Mouse (Mus musculus): ENCODE results near the gene Med1.
"Not testable (repeated sequence)": the region's sequence is repeated elsewhere in the genome, so short reads cannot be mapped to it uniquely, and the experiment has no call there.

Gene Med1

GRCm38 (mm10) chr11:98192901-98193805 lies at the start of gene Med1:
Gene Med1, minus strand, starts transcription at chr11:98193293.
- peak; percentile 96 for DNase-seq

- no peak for DNase-seq
Measured at GRCm38 (mm10) chr11:98238995-98239394, 45.9 kb upstream of the Med1 start.

DNA sequence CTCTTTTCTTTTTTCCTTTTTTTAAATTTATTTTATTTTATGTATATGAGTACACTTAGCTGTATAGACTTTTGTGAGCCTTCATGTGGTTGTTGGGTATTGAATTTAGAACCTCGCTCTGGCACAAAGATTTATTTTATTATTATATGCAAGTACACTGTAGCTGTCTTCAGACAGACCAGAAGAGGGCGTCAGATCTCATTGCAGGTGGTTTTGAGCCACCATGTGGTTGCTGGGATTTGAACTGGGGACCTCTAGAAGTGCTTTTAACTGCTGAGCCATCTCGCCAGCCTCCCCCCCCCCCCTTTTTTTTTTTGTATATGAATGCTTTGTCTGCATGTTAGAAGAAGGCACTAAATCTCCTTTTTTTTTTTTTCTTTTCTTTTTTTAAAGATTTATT lies 45.3 kb upstream of the Med1 start:
- no peak for DNase-seq

- DNase-seq: no peak
Measured at GRCm38 (mm10) chr11:98226349-98226748, 33.3 kb upstream of the Med1 start.

- no peak for DNase-seq
Measured at GRCm38 (mm10) chr11:98213311-98213710, 20.2 kb upstream of the Med1 start.

DNA sequence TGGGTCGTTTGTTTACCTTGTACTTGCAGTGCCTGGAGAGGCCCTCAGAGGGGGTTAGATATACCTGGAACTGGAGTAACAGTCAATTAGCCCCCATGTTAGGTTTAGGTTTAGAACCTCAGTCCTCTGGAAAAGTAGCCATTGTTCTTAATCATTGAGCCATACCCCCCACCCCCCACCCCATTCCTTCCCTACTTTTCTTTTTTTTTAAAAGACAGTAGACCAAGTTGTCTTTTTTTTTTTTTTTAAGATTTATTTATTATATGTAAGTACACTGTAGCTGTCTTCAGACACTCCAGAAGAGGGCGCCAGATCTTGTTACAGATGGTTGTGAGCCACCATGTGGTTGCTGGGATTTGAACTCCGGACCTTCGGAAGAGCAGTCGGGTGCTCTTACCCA lies 16.6 kb upstream of the Med1 start:
- DNase-seq: not testable (repeated sequence)

DNA sequence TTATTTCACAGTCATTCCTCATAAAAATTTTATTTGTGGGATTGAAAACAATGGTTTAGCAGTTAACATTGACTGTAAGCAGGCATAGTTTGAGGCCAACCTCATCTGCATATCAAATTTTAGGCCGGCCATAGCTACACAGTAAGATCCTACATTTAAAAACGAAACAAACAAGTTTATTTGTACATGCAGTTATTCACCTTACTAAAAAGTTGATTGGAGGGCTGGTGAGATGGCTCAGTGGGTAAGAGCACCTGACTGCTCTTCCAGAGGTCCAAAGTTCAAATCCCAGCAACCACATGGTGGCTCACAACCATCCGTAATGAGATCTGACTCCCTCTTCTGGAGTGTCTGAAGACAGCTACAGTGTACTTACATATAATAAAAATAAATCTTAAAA lies 13.2 kb upstream of the Med1 start:
- not testable (repeated sequence) for DNase-seq

DNA sequence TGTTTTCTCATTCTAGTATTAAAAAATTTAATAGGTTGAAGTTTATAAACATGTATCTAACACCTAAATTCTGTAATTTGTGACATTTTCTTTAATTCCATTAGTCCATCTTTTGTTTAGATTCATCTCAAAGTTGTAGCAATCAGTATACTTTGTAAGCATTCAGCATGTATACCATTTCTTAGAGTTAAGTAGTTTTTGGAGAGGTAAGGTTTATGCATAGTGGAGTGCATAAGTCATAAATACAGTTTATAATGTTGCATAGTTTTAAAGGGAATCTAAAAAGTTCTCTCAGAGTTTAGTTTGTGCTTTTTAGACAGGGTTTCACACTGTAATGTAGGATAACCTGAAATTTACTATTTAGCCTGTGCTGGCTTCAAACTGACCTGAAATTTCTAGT lies 12.4 kb upstream of the Med1 start:
- no peak for DNase-seq

DNA sequence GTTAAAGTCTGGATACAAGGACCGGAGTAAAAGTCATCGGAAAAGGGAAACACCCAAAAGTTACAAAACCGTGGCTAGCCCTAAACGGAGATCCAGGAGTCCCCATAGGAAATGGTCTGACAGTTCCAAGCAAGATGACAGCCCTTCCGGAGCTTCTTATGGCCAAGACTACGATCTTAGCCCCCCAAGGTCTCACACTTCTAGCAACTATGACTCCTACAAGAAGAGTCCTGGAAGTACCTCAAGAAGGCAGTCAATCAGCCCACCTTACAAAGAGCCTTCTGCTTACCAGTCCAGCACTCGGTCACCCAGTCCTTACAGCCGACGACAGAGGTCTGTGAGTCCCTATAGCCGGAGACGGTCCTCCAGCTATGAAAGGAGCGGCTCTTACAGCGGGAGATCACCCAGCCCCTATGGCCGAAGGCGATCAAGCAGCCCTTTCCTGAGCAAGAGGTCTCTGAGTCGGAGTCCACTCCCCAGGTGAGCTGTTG lies 10.9 kb upstream of the Med1 start:
- peak; percentile 17 for DNase-seq

- DNase-seq: no peak
Measured at GRCm38 (mm10) chr11:98203351-98203911, 10.3 kb upstream of the Med1 start.

DNA sequence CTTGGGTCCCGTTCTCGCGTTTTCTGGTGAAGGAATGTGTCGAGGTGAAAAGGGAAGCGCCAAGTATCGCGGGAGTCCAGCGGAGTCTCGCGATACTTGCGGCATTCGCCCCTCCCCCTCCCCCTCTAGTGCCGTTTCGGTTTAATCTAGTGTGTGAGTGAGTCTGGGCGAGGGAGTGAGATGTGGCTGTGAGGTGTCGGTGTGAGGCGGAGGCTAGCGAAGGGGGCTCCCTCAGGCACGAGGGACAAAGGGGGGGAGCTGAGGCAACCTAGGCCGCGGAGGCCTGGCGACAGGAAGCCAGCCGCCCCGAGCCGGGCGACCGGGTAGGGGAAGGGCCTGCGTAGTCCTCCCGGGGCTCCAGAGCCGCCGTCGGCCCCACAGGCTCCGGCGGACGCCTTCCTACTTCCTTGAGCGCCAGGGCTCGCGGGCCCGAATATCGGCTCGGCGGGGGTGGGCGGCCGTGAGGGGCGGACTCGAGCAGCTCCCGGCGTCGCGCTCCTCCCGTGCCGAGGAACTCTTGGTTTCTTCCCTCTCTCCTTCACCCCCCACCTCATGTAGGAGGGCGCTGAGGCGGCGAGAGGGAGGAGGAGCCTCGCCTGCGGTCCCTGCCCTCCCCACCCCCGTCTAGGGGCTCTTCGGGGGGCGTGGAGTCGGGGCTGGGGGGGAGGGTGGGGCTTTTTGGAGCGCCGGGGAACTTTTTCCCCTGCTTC lies 9.7 kb upstream of the Med1 start, which contains the start of gene Cdk12:
TSS of gene Cdk12 (plus strand) at position 419 of the 710 bp plus-strand sequence.
- DNase-seq: peak; percentile 99

DNA sequence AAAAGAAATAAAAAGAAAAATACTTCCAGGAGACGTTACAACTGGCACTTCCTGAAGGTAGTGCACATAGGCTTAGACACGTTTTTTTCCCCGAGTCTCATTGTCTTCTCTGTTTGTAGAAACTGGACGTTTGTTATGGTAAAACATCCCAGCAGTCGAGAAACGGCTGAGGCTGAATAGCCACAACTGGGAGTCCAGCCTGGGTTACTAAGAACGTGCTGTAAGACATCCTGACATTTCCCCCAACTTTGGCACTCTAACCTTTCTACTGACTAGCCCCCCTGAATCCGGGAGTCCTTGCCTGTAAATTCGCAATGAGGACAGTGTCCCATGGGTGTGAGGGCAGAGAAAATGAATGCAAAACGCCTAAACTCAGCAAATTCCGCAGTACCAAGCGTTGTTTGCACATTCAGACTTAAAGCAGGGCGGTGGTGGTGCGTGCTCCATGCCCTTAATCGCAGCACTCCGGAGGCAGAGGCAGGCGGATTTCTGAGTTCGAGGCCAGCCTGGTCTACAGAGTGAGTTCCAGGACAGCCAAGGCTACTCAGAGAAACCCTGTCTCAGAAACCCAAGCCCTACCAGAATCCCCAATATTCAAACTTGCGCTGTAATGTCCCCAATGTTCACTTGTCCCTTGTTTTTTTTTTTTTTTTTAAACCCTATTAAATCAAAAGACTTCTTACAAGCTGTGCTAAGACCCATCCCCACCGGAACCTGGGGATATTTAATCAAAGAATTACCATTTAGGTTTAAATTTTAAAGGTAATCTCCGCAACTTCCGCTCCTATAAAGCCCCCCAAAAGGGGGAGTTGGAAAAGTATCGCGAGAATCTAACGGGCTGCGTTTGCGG lies 8.9 kb upstream of the Med1 start:
- DNase-seq: peak; percentile 46

DNA sequence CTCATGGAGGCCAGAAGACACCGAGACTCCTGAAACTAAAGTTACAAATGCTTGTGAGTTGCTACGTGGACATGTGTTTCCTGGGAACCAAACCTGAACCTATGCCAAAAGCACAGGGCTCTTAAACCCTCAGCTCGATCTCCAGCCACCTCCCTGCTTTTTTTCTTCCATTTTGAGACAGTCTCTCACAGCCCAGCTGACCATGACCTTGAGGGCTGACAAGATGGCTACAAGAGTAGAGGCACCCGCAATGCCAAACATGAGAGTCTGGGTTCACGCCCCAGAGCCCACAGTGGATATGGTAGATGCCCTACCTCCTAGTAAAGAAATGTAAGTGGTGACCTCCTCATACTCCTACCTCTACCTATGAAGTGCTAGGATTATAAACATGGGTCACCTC lies 2.3 kb downstream of the Med1 start:
- DNase-seq: no peak

DNA sequence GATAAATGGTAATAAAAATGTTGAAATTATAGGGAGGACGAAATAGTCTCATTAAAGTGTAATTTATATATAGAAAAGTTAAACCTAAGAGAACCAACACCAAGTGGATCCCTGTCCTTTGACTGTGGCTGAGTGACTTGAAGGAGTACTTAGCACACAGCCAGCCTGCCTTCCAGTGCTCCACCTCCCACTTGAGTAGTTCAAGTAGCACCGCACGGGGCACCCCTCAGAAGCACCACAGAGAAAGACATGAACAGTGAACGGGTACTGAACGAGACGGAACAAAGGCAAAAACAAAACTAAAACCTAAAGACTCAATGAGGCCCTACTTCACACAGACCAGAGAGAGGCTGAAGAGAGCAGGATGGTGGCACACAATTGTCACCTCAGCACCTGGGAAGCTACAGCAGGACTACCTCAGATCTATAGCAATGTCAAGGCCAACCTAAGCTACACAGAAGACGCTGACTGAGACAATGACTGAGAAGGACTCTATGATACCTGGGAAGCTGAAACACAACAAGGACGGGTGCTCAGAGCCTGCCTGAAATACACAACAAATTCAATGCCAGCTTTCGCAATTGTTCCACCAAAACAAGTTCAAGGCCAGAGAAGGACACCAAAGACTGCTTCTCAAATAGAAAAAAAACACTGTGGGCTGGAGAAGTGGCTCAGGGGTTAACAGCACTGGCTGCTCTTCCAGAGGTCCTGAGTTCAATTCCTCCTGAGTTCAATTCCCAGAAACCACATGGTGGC lies 5.3 kb downstream of the Med1 start:
- DNase-seq: no peak

GRCm38 (mm10) chr11:98182149-98182548 lies 10.9 kb downstream of the Med1 start:
- DNase-seq: not testable (repeated sequence)

DNA sequence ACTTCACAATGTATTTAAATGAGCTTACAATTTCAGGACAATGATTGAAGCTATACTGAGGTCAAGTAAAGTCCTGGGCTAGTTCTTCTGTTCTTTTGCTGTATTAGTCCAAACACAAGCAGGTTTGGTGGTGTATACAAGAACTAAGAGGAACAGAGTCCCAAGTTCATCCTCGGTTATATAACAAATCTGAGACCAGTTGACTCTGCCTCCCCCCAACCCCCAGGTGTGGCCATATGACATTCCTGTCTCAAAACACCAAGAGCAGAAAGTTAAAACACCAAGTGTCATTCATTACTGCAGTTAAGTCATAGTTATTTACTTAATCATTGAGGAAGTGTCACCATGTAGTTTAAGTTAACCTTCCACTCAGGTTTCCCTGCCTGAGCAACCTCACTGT lies 24.7 kb downstream of the Med1 start:
- peak; percentile 26 for DNase-seq

GRCm38 (mm10) chr11:98155094-98155493 lies 38.0 kb downstream of the Med1 start:
- no peak for DNase-seq

- no peak for DNase-seq
Measured at GRCm38 (mm10) chr11:98150625-98151156, 42.4 kb downstream of the Med1 start.

GRCm38 (mm10) chr11:98149786-98150624 lies 43.1 kb downstream of the Med1 start, which contains the start of gene Fbxl20:
Gene Fbxl20, minus strand, starts transcription at chr11:98150403.
- peak; percentile 96 for DNase-seq

DNA sequence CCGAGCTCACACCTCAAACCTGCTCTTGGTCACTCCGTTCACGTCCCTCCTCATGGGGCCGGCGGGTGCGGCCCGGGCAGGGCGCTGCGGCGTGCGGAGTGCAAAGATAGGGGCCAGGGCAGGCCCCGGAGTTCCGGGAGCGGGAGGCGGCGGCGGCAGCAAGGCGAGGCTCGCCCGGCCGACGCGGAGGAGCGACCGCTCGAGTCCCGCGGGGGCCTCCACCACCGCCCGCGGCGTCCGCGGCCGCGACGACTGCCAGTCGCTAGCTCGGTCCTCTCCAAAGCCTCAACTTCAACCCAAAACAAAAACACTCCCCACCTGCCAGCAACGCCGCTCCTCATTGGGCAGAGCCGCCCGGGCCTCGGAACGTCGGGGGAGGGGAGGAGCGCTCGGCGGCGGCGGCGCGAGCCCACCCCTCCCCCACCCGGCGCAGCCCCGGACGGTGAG lies 43.8 kb downstream of the Med1 start:
- peak; percentile 95 for DNase-seq

All from kidney, postnatal 14 days (tissue).